Mouse (Mus musculus) myocyte (in vitro differentiated cells): ENCODE results near the gene March6.

Experiments
- CEBPB ChIP-seq: IDR thresholded peaks from 2 replicates; pipeline ENCODE4 v1.6.1; 2011; ENCODE audit warnings: mild to moderate bottlenecking, moderate library complexity; ENCODE audit not compliant: poor library complexity, insufficient read depth, severe bottlenecking
- MAX ChIP-seq: IDR thresholded peaks from one replicate; pipeline ENCODE4 v1.6.1; 2011; ENCODE audit warnings: low read depth, mild to moderate bottlenecking, control low read depth
- MYOG ChIP-seq, 3 experiments: IDR thresholded peaks; one replicate each; pipeline ENCODE4 v1.6.1; 2011; ENCODE audit warnings: control low read depth in 2 of 3, low read depth in 2 of 3, mild to moderate bottlenecking in 2 of 3; ENCODE audit not compliant: insufficient read length in 2 of 3, control insufficient read depth in 1 of 3, insufficient read depth in 1 of 3
- POLR2A ChIP-seq: IDR thresholded peaks from one replicate; pipeline ENCODE4 v1.6.1; 2011; ENCODE audit warnings: low read depth, mild to moderate bottlenecking, control low read depth, moderate library complexity; ENCODE audit not compliant: insufficient read length
- TCF12 ChIP-seq: IDR thresholded peaks from one replicate; pipeline ENCODE4 v1.6.1; 2011; ENCODE audit warnings: mild to moderate bottlenecking, control low read depth; ENCODE audit not compliant: poor library complexity, insufficient read depth, severe bottlenecking
- USF1 ChIP-seq: IDR thresholded peaks from one replicate; pipeline ENCODE4 v1.6.1; 2011; ENCODE audit warnings: low read depth, mild to moderate bottlenecking, control low read depth, moderate library complexity

- TF ChIP-seq POLR2A: no peak
- TF ChIP-seq MAX: no peak
- TF ChIP-seq USF1: no peak
- no peak for TF ChIP-seq TCF12
- no peak for TF ChIP-seq MYOG (IDR thresholded peaks at IDR 0.05; ENCODE audit: control insufficient read depth in 1 of 3, insufficient read depth in 1 of 3, insufficient read length in 2 of 3, low read depth in 2 of 3)
- no peak for TF ChIP-seq CEBPB
Observed at GRCm38 (mm10) chr15:31466295-31466694, 64.6 kb downstream of the March6 start.
